Mouse (Mus musculus): Measurements from ENCODE around the gene Adamts20.

DNA sequence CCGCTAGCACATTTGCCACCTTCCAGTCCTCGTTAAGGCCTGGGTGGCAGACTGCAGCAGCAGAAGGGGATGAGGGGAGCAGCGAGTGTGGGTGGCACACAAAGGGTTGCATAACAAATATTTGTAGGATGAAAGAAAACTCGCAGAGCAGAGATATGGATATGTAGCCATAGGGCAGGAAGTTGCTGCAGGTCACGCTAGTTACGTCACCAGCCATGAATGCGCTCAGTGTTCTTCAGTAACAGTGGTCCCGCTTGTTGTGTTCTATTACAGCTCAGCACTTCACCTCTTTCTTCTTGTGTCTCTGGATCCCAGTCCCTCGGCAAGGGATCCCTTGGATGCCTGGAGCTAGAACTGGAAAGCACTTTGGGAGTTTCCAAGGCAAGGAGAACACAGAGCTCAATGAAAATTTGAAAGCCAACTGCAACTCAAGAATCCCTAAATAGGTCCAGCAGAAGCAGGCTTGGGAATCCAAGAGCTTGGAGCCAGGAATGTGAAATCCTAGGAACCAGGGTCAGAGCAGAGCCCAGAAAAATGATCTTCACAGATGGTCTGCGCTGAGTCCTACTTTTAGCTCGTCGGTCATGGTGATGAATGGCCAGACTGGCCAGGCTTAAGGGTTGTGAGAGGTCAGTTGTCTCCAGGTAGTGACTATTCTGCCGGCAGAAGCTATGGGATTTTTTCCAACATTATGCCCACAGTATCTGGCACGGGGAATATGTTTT lies 34.4 kb downstream of the Adamts20 start:
- no peak for TF ChIP-seq POLR2A (IDR thresholded peaks at IDR 0.05; ENCODE audit: borderline replicate concordance, extremely low read depth, low read depth, low read length)
- no peak for TF ChIP-seq CTCF (IDR thresholded peaks at IDR 0.05; ENCODE audit: insufficient read depth, low read length)

Measured in lung, adult 2 months (tissue).